Mouse (Mus musculus) adrenal gland, adult (tissue): Measurements from ENCODE around the gene Naa20.

Source experiments
- DNase-seq, 2 experiments: peaks; one replicate each; pipeline ENCODE4 v3.0.0; 2022 to 2023; ENCODE audit warnings: low spot score in 1 of 2; ENCODE audit not compliant: inconsistent age in 2 of 2

Naa20 gene

DNA sequence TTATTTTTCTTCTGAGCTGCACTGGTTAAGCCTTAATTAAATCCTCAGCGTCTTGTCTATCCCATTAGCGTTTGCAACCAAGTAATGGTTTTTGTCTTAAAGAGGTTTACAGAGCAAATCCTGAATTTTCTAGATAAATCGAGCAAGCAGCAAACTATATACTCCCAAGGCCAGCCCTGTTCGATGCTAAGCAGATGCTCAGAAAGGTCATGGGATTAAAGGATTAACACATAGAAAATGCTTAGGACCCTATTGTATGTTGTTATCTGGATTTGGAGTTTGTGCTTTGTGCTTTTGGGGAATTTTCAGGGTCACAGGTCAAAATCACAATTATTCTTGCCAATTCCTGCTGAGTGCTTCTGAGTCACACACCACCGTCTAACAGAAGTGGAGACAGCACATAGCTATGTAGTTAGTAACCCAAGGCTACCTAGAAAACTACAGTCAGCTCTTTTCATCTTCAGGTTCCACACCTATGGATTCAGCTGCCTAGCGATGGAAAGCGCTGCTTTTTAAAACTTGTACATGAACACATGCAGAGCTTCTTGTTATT, 46.6 kb downstream of the Naa20 start:
- DNase-seq: peak; percentile 24 to 76

DNA sequence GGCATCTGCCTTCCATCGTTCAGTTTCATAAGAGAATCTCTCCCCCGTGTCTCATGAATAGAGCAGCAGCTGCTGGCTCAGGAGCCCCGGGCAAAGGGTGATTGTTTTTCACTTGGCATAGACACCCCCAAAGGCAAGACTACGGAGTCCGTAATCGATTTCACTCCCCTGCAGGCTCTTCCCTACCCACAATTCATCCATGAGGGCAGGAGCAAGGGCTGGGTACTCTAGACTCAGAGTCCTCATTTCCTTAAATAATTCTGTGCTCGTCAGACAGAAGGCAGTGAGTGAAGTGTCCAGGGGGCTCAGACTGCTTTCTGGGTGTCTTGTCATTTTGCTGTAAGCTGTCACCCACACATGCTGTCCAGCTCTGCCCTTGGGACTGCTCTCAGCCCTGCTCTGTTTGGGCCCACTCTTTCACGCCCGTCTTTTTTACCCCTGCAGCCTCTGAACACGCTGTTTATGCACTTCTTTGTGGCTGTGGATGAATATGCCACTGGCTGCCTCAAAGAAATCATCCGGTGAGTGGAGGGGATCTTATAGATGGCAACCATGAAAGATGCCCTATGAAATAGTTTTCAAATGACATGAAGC, 47.7 kb downstream of the Naa20 start:
- no peak for DNase-seq

DNA sequence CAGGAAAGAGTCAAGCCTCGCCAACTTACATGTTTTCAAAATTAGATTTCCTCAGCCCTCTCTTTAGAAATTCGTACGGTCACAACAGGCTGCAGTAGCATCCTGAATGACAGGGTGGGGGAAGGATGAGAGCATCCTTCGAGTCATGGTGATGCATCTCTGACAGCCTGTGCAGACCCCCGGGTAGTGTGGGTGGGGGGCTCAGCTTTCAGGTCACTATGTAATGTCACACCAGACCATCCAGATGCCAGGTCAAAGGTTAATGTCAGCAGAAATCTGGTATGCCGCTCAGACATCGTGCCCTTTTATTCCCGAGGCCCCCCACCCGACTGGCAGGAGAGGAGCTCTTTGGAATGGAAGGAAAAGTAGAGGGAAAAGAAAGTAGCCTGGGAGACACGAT, 48.3 kb downstream of the Naa20 start:
- DNase-seq: no peak

DNA sequence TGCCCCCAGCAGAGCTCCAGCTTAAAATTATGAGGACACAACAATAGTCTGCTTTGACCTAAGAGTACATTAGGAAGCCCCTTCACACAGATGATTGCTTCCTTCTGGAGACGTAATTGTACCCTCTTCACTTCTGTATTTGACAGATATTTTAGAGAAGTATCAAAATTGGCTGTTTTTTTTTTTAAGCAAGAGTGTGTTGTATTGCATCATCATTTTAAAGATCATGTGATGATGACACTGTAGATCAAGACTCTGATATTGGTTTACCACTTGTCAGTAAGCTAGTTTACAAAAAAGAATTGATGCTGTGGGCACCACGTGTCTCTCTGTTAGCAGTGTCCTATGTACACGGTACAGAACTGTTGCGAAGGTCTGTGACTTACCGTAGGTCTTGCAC, 50.8 kb downstream of the Naa20 start:
- no peak for DNase-seq

DNA sequence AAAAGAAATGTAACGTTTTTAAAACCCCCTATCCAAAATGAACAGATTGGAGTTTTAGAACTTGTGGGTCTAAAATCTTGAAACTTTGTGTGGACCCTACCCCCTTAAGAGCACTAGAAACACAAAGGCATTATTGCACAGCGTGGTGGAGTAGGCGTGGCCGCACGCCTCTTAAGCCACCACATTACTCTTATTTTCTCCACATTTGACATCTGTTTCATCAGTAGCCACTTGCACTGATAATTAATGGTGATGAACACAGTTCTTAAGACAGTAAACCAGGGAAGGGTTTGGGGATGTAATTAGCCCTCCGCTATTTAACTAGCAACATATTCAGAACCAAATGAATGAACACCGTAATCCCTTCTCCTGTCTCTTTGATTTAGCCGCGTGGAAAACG, 53.9 kb downstream of the Naa20 start:
- DNase-seq: no peak

DNA sequence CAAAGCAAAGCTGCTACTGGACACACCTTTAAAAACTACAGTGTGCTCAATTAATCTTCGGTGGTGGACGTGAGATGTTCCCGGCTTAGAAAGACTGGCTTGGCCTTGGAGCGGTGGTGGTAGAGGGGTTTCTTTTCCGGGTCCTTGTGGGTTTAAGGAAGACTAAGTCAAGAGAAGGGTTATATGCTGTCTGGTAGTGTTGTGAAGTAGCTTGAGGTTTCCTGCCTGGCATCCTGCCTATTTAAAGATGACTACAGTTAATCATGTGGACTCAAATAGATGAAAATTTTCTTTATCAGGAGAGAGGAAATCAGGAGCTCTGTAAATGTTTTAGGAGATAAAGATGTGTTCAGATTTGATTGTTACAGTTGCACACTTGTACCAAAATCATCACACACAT, 54.4 kb downstream of the Naa20 start:
- no peak for DNase-seq

DNA sequence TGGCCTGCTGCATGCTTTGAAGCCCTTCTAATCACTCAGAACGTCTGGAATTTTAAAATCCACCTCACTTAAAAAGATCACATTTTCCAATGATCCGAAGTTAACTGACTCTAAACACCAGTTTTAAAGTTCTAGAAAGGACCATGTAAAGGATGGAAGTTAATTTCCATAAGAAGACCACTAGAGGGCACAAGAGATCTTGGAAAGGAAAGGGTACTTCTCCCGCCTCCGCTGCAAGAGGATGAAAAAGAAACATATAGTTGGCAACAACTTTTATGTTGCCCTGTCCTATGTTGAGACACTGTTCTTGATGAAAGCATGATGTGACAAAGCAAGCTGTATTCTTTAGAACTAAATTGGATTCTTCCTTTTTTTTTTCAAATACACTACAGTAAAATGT, 55.6 kb downstream of the Naa20 start:
- DNase-seq: peak in 1 of 2 experiments; percentile 59

DNA sequence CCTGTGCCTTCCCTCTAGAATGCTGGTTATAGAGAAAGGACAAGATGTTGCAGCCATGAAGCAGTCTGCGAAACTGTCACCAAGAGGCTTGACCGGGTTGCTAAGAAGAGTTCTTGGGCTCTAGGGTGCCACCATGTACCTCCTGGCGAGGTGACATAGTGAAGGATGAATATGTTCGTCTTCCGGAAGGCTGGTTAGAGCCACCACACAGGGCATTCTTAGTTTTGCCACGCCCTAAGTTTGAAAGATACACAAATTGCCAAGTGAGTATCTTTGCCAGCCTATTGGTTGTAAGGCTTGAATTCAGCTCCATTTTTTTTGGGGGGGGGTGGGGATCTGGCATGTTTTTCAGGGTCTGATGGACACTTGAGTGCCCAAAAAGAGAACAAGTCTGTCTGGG, 56.2 kb downstream of the Naa20 start:
- DNase-seq: no peak

DNA sequence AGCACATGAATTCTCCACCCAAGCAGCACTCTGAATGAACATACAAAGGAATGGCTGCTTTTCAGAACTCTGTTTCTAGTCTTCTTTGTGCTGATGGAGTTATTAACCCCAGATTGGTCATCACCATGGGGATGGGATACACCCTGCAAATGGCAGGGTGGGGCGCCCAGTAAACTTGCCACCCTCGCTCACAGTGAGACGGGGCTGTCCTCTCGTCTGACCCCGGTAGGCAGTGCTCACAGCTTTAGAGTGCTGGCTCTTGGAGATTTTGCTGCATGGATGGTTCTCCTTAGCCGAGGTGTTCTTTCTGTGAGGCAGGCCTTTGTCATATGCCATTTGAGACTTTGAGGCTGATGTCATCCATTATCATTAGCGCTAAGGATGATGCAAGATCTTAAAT, 56.7 kb downstream of the Naa20 start:
- DNase-seq: no peak

DNA sequence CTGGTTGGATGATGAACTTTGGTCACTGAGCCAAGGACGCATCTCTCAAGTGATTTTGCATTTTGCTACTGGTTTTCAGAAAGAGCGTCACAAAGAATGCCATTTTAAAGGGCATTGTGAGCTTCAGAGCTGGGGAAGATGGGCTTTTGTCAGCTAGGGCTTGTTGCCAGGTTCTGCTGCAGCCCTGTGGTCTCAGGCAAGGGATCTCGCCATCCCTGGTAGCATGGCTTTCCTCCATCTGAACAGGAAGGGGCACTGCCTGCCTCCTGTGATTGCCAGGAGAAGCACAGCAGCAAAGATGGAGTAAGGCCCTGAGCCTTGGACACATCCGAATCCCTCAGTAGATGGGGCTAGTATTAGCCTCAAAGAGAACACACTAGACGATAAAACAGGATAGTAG, 60.0 kb downstream of the Naa20 start:
- DNase-seq: no peak
